Mouse (Mus musculus): ENCODE results near the gene Ncam1. TPM values are rescaled to one million over a fixed set of nuclear protein-coding genes. Genes with fewer than 3 reads are reported as not detected.

Gene Ncam1
- polyA plus RNA-seq, 1 experiment from 2014 or later = 39.8 TPM

DNA sequence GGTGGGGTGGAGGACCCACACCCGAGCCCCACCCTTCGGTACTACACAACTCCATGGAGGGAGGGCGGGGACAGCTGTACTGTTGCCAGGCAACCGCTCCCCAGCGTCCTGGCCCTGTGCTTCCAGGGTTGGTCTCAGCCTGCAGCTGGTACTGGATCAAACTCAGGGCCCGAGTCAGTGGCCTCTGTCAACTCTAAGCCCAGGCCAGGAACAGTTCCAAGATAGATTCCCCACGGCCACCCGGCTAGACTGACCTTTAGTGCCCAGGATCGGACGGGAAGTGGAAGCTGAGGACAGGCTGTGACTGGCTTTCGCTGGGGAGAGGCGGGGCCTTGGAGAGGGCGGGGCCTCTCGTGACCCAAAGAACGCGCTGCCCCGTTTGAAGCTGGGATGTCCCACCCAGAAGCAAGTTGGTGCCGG, 312.8 kb downstream of the Ncam1 start, which contains the start of gene Ttc12:
Gene Ttc12 (minus strand): TSS at position 334 of the 420 bp plus-strand sequence.
- under 1% methylated on average over 18 of the region's 18 CpGs for WGBS (ENCODE audit: insufficient replicate concordance)
- H3K9ac ChIP-seq (ENCODE audit: low read depth, low read length) = peak within 1 kb of the TSS; percentile 25
- H3K27me3 ChIP-seq (ENCODE audit: control insufficient read depth, insufficient read depth, low read length) = peaks cover 5% of the 10 kb centered on the region; the same call in 1 of the 2 replicates
- H3K27ac ChIP-seq (ENCODE audit: low read depth, low read length) = no peak within 1 kb of the TSS
- peak within 1 kb of the TSS; percentile 67 for H3K4me3 ChIP-seq (ENCODE audit: low read depth, low read length)
- no peaks in the 10 kb centered on the region for H3K9me3 ChIP-seq (replicated peaks; ENCODE audit: control insufficient read depth, low read length)
- no peaks in the 10 kb centered on the region for H3K4me1 ChIP-seq (ENCODE audit: control insufficient read depth, insufficient read depth, low read length)
- no peaks in the 10 kb centered on the region for H3K36me3 ChIP-seq (ENCODE audit: control insufficient read depth, insufficient read depth, low read length)
- peak; percentile 87 for ATAC-seq (replicated peaks; ENCODE audit: insufficient number of reproducible peaks, low FRiP score, low TSS enrichment)
- peak within 1 kb of the TSS; percentile 85 for H3K4me2 ChIP-seq

DNA sequence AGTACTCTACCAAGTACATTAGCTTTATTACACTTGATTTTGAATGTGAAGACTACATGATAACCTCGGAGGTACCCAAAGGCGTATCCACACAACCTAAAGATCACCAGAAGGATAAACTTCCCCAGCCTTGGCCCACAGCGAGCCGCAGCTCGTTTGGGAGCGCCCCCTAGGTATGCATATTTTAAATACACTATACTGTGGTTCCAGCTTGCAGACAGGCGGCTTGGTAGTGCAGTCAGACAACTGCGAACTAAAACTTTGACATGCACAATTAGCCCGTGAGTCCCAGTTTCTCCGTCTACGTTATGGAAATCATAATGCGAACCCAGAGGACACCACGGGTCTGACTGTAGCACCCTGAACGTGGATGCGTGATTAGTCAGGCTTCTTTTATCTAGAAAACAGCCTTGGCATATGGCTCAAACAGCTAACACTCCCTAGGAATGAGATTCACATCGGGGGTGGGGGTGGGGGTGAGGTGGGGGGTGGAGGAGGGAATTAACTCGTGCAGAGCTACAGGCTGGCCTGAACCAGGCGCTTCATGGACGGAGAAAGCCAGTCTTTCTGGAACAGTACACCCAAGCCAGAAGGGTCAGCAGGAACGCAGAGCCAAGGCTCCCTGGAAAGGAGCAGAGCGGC, 313.4 kb downstream of the Ncam1 start:
- H3K9ac ChIP-seq (ENCODE audit: low read depth, low read length) = peak overlapping the region; percentile 25
- H3K36me3 ChIP-seq (ENCODE audit: control insufficient read depth, insufficient read depth, low read length) = no peaks in the 10 kb centered on the region
- WGBS (ENCODE audit: insufficient replicate concordance) = 4% methylated on average over 21 of the region's 21 CpGs
- no peaks in the 10 kb centered on the region for H3K4me1 ChIP-seq (ENCODE audit: control insufficient read depth, insufficient read depth, low read length)
- H3K4me3 ChIP-seq (ENCODE audit: low read depth, low read length) = peak overlapping the region; percentile 67
- no peak overlapping the region for H3K27ac ChIP-seq (ENCODE audit: low read depth, low read length)
- no peaks in the 10 kb centered on the region for H3K9me3 ChIP-seq (replicated peaks; ENCODE audit: control insufficient read depth, low read length)
- ATAC-seq (replicated peaks; ENCODE audit: insufficient number of reproducible peaks, low FRiP score, low TSS enrichment) = no peak
- peaks cover 5% of the 10 kb centered on the region; the same call in 1 of the 2 replicates for H3K27me3 ChIP-seq (ENCODE audit: control insufficient read depth, insufficient read depth, low read length)
- peak overlapping the region; percentile 85 for H3K4me2 ChIP-seq

DNA sequence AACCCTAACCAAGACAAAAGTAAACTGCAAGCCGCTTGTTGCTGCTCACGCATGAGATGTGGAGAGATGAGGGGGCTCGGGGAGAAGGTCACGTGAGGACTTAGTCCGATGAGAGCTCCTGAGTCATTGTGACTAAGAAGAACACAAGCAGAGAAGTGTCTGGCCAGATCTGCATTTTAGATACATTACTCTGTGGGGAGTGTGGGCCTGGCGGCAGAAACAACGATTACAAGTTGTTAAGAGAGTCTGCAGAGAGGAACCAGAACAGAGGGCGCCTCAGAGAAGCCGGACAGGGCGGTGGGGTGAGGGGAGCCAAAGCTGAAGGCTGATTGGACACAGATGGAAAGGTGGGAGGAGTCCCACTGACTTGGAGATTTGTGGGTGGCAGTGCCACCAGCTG, 315.4 kb downstream of the Ncam1 start:
- Histone ChIP-seq H3K27ac (ENCODE audit: low read depth, low read length) (no peak overlapping the region), H3K4me2 (no peak overlapping the region)

DNA sequence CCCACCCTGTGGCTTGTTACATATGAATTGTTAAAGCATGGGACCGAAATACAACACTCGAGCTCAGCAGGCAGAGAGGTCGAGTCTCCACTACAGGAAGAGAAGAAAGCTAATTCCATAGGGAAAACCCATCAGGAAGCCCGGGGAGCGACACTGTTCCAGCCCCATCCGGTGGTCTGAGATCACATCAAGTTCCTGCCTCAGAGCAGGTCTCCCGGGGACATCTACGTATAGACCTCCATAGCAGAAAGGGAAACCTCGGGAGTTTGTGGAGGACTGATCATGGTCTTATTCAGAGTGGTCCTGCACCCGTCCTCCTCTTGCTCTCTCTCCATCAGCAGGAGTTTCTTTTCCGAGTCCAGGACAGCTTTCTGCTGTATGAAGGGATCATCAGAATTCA, 326.6 kb downstream of the Ncam1 start:
- no peak overlapping the region for H3K4me3 ChIP-seq (ENCODE audit: low read depth, low read length)
- no peaks in the 10 kb centered on the region for H3K9me3 ChIP-seq (replicated peaks; ENCODE audit: control insufficient read depth, low read length)
- no peak overlapping the region for H3K9ac ChIP-seq (ENCODE audit: low read depth, low read length)
- no peak overlapping the region for H3K4me2 ChIP-seq
- WGBS (ENCODE audit: insufficient replicate concordance) = 59% methylated on average over 11 of the region's 11 CpGs
- no peak overlapping the region for H3K27ac ChIP-seq (ENCODE audit: low read depth, low read length)
- ATAC-seq (replicated peaks; ENCODE audit: insufficient number of reproducible peaks, low FRiP score, low TSS enrichment) = no peak
- no peaks in the 10 kb centered on the region for H3K4me1 ChIP-seq (ENCODE audit: control insufficient read depth, insufficient read depth, low read length)
- no peaks in the 10 kb centered on the region for H3K36me3 ChIP-seq (ENCODE audit: control insufficient read depth, insufficient read depth, low read length)
- H3K27me3 ChIP-seq (ENCODE audit: control insufficient read depth, insufficient read depth, low read length) = no peaks in the 10 kb centered on the region

More for the DNA sequence above, 315.4 kb downstream of the Ncam1 start:
- Histone ChIP-seq H3K4me3 (ENCODE audit: low read depth, low read length) (no peak overlapping the region), H3K36me3 (ENCODE audit: control insufficient read depth, insufficient read depth, low read length) (no peaks in the 10 kb centered on the region), H3K4me1 (ENCODE audit: control insufficient read depth, insufficient read depth, low read length) (no peaks in the 10 kb centered on the region), H3K27me3 (ENCODE audit: control insufficient read depth, insufficient read depth, low read length) (no peaks in the 10 kb centered on the region), H3K9me3 (replicated peaks; ENCODE audit: control insufficient read depth, low read length) (no peaks in the 10 kb centered on the region), H3K9ac (ENCODE audit: low read depth, low read length) (no peak overlapping the region)
- WGBS (ENCODE audit: insufficient replicate concordance) = 44% methylated on average over 10 of the region's 10 CpGs
- ATAC-seq (replicated peaks; ENCODE audit: insufficient number of reproducible peaks, low FRiP score, low TSS enrichment) = no peak; the same call in 1 of the 2 replicates

DNA sequence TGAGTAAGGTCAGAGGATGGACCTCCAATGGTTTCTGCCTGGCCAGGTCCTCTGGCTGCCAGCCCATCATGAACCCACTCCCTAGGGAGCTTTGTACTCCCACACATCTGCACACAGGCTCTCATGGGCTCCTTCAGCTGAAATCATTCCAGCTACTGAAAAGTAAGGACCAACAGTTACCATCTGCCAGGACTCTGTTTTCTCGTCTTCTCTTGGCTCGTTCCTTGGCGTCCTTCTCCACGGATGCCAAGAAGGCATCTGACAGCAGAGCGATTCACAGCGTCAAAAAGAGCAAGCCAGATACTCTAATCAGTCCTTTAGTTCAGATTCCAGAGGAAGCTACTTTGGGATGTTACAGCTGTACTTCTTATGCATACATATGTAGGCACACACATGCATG, 327.8 kb downstream of the Ncam1 start:
- no peak overlapping the region for H3K9ac ChIP-seq (ENCODE audit: low read depth, low read length)
- no peak overlapping the region for H3K4me2 ChIP-seq
- H3K27me3 ChIP-seq (ENCODE audit: control insufficient read depth, insufficient read depth, low read length) = no peaks in the 10 kb centered on the region
- H3K36me3 ChIP-seq (ENCODE audit: control insufficient read depth, insufficient read depth, low read length) = no peaks in the 10 kb centered on the region
- ATAC-seq (replicated peaks; ENCODE audit: insufficient number of reproducible peaks, low FRiP score, low TSS enrichment) = no peak
- no peak overlapping the region for H3K4me3 ChIP-seq (ENCODE audit: low read depth, low read length)
- H3K9me3 ChIP-seq (replicated peaks; ENCODE audit: control insufficient read depth, low read length) = no peaks in the 10 kb centered on the region
- WGBS (ENCODE audit: insufficient replicate concordance) = 80% methylated on average over 6 of the region's 6 CpGs
- H3K27ac ChIP-seq (ENCODE audit: low read depth, low read length) = no peak overlapping the region
- no peaks in the 10 kb centered on the region for H3K4me1 ChIP-seq (ENCODE audit: control insufficient read depth, insufficient read depth, low read length)

DNA sequence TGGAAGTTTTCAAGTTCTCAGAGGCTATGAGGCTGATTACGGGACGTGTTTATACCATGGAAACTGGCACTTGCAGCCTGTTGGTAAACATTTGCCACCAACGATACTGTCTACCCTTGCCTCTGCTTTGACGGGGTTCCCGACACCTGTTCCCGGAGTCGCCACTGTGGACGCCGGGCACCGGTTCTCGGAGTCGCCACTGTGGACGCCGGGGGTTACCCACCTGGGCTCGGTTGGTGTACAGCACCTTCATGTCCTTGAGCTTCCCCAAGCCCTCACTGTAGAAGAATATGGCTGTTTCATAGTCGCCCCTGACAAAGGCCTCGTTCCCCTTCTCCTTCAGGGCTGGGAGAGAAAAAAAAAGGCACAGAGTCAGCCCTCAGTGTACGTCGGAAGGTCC, 328.7 kb downstream of the Ncam1 start:
- Histone ChIP-seq H3K4me1 (ENCODE audit: control insufficient read depth, insufficient read depth, low read length) (no peaks in the 10 kb centered on the region), H3K9me3 (replicated peaks; ENCODE audit: control insufficient read depth, low read length) (no peaks in the 10 kb centered on the region), H3K4me3 (ENCODE audit: low read depth, low read length) (no peak overlapping the region), H3K27ac (ENCODE audit: low read depth, low read length) (no peak overlapping the region), H3K9ac (ENCODE audit: low read depth, low read length) (no peak overlapping the region), H3K36me3 (ENCODE audit: control insufficient read depth, insufficient read depth, low read length) (no peaks in the 10 kb centered on the region), H3K4me2 (no peak overlapping the region), H3K27me3 (ENCODE audit: control insufficient read depth, insufficient read depth, low read length) (no peaks in the 10 kb centered on the region)
- ATAC-seq (replicated peaks; ENCODE audit: insufficient number of reproducible peaks, low FRiP score, low TSS enrichment) = no peak
- 86% methylated on average over 19 of the region's 19 CpGs for WGBS (ENCODE audit: insufficient replicate concordance)

DNA sequence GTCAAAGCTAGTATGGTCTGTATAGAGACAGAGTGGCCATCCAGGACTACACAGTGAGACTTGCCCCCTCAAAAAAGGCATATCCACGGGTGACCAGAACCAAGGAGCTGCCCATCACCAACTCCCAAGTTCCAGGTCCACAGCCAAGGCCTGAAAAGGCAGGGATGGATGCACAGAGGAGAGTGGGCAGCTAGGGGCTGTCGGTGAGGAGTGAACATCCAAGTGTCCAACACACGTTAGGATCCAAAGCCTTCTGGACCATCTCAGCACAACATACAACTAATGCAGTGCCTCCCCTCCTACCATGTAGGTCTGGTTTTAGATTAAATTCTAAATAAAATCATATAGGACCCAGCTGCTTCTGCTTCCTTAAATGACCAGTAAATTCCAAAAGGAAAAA, 342.6 kb downstream of the Ncam1 start:
- Histone ChIP-seq H3K9me3 (replicated peaks; ENCODE audit: control insufficient read depth, low read length) (no peaks in the 10 kb centered on the region), H3K4me3 (ENCODE audit: low read depth, low read length) (no peak overlapping the region), H3K27me3 (ENCODE audit: control insufficient read depth, insufficient read depth, low read length) (no peaks in the 10 kb centered on the region), H3K9ac (ENCODE audit: low read depth, low read length) (no peak overlapping the region), H3K4me1 (ENCODE audit: control insufficient read depth, insufficient read depth, low read length) (no peaks in the 10 kb centered on the region), H3K36me3 (ENCODE audit: control insufficient read depth, insufficient read depth, low read length) (no peaks in the 10 kb centered on the region), H3K27ac (ENCODE audit: low read depth, low read length) (no peak overlapping the region), H3K4me2 (no peak overlapping the region)
- ATAC-seq (replicated peaks; ENCODE audit: insufficient number of reproducible peaks, low FRiP score, low TSS enrichment) = no peak
- 78% methylated on average over 3 of the region's 3 CpGs for WGBS (ENCODE audit: insufficient replicate concordance)

DNA sequence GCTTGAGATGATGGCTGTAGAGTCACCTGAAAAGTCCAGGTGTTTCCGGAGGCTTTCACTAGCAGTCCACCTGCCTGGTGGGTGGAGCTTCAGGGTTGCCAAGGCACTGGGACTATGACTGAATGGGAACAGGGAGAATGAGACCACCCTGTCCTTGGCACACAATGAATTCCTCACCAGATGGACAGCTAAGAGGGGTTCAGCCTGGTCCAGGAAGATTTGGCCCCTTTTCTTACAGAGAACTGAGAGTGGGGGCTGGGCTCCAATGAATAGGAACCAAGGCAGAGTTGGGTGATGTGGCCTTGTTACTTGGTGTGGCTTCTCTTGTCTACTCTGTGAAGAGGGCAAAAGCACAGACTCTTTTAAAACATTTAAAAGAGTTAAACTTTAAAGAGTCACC, 346.3 kb downstream of the Ncam1 start:
- H3K27me3 ChIP-seq (ENCODE audit: control insufficient read depth, insufficient read depth, low read length) = no peaks in the 10 kb centered on the region
- H3K9ac ChIP-seq (ENCODE audit: low read depth, low read length) = no peak overlapping the region
- H3K4me1 ChIP-seq (ENCODE audit: control insufficient read depth, insufficient read depth, low read length) = no peaks in the 10 kb centered on the region
- H3K27ac ChIP-seq (ENCODE audit: low read depth, low read length) = no peak overlapping the region
- ATAC-seq (replicated peaks; ENCODE audit: insufficient number of reproducible peaks, low FRiP score, low TSS enrichment) = no peak
- H3K4me3 ChIP-seq (ENCODE audit: low read depth, low read length) = no peak overlapping the region
- 80% methylated on average over 1 of the region's 1 CpGs for WGBS (ENCODE audit: insufficient replicate concordance)
- H3K4me2 ChIP-seq = no peak overlapping the region
- H3K36me3 ChIP-seq (ENCODE audit: control insufficient read depth, insufficient read depth, low read length) = no peaks in the 10 kb centered on the region
- no peaks in the 10 kb centered on the region for H3K9me3 ChIP-seq (replicated peaks; ENCODE audit: control insufficient read depth, low read length)
